Mouse (Mus musculus): ENCODE results near the gene Treml4.

DNA sequence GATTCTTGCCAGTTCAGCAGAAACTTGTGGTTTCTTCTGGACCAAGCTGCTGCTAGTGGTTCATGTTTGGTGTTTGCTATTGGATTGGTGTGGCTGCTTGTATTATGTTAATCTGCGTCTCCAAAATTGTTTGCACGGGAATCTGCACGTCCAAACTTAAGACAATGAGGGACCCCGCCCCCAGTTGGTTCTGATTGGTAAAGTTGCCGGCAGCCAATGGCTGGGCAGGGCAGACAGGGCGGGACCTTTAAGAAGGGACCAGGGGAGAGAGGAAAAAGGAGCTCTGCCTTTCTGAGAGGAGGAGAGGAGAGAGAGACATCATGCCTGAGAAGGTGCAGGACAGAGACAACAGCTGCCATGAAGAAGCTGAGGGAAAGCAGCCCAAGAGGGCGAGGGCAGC, 11.6 kb downstream of the Treml4 start:
- TF ChIP-seq POLR2A (IDR thresholded peaks at IDR 0.05; ENCODE audit: extremely low read depth, insufficient read depth, low read length) (no peak), CTCF (IDR thresholded peaks at IDR 0.05; ENCODE audit: extremely low read depth, insufficient read depth, low read length) (no peak)

All from cortical plate, adult 2 months (tissue).